Mouse (Mus musculus): Measurements from ENCODE around the gene Plekhg1.

Plekhg1 gene

DNA sequence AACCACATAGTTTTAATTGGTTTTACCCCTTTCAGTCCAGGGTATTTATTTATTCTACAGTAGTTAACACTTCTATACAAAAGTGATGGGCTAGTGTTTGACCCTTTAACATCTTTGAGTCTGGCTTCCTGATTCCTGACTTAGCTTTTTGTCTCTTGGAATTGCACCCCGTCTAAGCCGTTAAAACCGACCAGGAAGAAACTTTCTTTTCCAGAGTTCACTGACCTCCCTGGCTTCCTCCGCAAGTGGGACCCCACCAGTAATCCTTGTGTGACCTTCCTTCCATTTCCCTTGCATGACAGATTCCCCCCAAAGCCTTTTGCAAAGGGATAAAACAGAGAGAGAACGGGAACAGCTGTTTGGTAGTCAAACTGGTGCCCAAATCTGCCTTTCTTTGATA lies 1.6 kb downstream of the Plekhg1 start:
- DNase-seq (ENCODE audit: low read depth, low spot score), result no peak

DNA sequence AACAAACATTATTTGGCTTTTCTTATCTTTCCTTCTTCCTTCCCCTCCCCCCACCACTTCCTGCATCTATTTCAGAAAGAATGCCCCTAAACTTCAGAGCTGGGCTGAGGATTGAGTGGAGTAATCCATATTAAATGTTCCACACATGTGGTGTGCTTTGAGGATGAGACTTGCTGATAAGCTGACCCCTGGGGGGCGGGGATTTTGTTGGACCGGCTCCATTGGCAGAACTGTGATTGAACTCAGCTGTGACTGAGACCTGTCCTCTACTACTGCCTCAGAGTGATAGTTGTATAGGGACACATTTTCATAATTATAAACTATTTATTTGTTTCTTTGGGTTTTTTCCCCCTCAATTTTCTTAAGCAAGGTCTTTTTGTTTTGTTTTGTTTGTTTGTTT lies 2.9 kb downstream of the Plekhg1 start:
- no peak for DNase-seq (ENCODE audit: low read depth, low spot score)

DNA sequence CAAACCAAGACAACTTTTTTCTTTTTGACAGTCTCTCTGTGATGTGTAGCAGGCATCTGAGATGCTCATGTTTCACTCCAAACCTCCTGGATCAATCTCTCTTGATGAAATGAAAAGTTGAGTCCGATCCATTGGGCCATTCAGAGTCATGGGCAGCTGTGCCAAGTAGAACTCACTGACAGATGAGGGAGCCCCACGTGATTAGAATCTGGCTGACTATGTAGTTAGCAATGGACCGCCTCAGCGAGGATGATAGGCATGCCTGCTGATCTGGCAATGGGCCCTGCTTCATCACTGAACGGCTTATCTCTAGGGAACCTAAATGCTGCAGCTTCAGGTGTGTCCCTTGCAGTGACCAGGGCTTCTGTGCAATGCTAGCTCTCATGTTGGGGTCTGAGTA lies 3.7 kb downstream of the Plekhg1 start:
- DNase-seq (ENCODE audit: low read depth, low spot score), result no peak

DNA sequence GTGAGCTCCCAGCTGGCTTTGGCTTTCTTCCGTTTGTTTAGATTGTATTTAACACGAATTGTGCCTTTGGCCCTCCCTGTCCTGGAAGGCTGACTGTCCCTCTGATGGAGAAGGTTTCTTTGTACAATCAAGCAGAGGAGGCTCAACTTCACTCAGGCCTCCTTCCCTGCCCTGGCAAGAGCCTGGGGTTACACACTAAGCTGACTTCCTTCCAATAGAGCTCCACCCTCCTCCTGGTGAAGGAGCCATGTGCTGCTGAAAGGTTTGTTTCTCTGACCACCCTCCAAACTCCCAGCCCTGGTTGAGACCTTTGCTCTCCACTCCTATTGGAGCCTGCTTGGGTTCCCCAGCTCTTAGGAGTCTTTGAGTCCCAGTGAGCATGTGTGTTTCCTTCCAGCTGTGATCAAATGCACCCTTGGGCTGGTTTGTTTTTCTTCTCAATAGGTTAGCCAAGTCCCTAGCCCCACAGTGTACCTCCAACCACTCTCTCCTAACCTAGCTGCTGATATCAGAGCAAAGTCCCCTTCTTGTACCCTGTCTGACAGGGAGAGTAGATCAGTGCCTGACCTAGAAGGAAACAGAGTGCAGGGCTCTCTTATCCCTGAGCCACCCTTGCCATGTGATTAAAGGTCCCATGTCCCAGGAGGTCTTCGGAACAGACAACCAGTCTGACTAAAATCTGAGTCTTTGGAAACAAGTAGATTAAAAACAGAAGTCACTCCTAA lies 6.8 kb downstream of the Plekhg1 start:
- no peak for DNase-seq (ENCODE audit: low read depth, low spot score)

DNA sequence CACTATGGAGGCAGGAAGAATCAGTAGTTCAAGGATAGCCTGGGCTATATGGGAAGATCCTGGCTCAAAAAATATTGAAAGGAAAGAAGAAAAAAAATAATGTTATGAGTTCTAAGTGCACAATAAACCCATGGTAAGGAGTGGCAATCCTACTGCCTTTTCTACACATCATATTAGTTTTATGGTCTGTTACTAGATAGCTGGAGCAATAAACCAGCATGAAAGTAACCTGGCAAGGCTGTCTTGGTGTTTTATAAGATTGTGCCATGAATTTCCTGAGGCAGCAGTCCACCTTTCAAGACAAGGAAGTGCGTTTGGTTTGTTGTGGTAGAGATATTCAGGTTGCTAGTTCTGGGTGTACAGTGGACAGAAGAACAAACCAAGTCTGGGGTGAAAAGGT lies 9.4 kb downstream of the Plekhg1 start:
- DNase-seq (ENCODE audit: low read depth, low spot score), result no peak

DNA sequence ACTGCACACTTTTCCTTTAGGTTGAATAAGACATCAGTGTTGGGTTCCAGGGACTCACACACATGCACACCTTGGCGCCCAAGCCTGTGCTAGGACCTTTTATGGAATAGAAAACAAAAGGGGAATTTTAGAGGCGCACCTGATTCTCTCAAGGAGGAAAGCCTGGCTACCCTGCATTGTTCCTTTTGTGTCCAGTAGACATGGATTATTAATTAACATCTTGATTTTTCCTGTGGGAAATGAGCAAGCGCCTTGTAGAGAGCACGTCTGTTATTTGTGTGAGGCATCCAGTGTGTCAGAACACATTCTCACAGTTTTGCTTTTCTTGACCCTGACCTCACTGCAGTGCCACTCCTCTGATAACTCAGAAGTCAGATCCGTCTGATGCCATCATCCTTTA lies 21.8 kb downstream of the Plekhg1 start:
- no peak for DNase-seq (ENCODE audit: low read depth, low spot score)

DNA sequence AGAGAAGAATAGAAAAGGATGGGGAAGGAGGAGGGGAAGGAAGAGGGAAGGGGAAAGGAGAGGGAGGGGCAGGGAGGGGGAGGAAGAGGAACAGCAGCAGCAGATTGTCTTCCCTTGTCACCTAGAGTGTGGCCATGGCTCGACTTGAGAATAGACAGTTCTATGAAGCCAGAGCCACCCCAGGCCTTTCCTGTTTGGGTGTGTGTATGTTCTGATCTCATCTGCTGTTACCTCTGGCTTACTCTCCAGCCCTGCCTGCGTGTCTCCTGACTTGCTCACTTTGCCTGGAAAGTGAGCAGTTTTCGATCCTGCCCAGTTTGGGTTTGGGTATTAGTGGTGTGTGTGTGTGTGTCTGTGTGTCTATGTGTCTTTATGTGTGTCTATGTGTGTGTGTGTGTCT lies 23.0 kb downstream of the Plekhg1 start:
- no peak for DNase-seq (ENCODE audit: low read depth, low spot score)

DNA sequence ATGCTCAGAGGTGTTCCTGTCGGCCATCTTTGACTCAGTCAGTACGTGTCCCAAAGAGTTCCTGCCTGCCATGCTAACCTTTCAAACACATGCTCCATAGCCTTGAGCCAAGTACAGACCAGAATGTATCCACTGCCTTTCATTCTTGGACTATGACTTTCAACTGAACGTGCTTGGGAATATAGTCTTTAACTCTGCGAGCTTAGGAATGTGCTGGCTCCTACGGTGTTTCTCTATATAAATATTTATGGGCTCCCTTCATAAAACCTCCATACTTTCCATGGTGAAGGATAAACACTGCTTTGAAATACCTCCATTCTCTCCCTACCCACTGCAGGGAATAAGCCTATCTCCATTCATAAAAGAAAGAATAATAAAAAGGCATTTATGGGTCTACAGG lies 29.0 kb downstream of the Plekhg1 start:
- DNase-seq (ENCODE audit: low read depth, low spot score), result no peak

DNA sequence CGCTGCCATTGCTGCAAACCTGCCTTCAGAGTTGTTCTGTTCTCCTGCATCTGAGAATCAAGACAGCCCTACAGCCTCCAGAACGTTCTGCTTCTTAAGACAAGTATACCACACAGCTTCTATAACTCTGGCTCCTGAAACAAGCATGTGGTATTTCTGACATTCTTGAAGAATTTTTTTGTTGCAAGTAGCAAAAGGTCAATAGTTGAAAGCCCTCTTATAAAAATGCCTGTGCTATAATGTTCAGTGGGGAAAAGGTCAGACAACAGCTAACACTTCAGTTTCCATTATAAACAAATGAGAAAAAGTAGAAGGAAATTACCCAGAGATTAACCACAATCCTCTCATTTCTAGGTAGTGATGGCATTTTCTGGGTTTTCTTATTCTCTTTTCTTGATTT lies 34.2 kb downstream of the Plekhg1 start:
- DNase-seq (ENCODE audit: low read depth, low spot score), result no peak

DNA sequence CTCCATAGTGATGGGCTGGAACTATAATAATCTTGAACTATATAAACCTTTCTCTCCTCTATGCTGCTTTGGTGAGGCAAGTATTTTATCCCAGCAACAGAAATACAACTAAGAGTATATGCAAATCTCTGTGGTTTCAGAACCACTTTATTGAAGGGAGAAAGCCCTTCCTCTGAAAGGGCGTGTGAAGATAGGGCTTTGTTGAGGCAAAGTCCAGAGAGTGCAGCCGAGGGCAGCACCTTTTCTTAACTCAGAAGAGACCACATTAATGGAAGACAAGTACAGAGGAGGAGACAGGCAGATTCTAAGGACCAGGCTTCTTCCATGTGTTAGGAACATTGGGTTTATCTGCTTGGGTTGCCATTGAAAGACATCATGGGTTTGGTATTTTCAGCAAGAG lies 36.6 kb downstream of the Plekhg1 start:
- DNase-seq (ENCODE audit: low read depth, low spot score), result no peak

DNA sequence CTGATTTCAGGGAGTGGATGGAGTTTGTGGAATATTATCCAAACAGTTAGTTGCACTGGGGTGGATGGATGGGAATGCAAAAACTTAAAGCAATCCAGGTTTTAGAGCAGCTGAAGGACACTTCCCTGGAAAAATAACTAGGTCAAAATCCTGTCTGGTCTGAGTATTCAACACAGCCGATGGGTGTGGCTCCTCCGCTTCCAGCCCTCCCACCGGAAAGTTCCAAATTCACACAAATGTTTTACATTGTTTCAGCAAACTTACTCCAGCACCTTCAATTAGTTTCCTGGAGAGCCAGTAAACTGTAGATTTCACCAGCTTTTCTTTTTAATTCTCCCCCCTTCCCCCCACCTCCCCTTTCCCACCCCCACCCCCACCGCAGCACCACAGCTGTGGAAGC lies 45.2 kb downstream of the Plekhg1 start:
- DNase-seq (ENCODE audit: low read depth, low spot score), result no peak

DNA sequence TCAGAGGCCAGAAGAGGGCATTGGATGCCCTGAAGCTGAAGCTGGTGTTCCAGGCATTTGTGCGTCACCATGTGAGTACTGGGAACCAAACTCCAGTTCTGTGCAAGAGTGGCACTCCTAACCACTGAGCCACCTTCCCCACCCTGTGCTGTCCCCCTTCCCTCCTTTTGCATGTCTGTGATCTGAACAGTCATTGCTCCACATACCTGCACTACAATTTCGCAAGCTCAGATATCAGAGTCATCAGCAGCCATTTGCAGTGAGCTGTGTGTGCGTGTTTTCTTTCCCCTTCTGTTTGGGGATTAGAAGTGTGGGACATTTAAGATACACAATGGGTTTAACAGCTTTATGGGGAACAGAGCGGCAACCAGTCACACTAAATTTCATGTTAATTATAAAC lies 46.4 kb downstream of the Plekhg1 start:
- DNase-seq (ENCODE audit: low read depth, low spot score), result no peak

DNA sequence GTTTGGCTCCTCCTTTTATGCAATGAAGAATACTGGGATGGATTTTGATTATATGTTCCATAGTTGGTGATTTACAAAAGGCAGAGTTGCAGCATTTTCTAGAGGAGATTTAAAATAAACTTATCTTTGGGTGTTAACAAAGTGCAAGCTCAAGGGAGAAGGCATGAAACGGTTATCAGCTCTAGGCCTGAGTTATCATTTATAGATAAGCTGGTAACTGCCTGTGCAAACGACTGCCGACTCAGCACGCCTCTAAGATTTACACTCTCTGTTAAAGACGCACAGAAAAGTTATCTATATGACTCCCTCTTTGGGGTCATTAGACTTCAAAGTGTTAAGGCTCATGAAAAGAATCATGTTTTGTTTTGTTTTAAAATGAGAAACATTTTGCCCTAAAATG lies 46.8 kb downstream of the Plekhg1 start:
- no peak for DNase-seq (ENCODE audit: low read depth, low spot score)

DNA sequence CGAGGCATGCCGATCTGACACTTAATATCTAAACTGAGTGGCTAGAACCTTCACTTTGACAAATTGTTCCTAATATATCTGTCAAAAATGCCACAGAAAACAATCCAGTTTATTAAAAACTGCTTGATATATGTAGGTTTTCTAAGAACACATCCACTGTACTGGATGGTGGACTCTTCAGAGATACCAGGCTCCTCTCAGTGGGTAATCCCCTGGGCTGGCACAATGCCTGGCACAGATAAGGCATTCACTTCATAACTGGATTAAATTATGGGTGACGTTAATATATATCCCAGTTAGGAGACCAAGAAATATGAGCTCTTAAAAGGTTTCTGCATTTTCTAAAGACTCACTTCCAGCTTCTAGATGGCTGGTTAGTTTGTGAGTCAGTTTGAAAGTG lies 53.7 kb downstream of the Plekhg1 start:
- no peak for DNase-seq (ENCODE audit: low read depth, low spot score)

DNA sequence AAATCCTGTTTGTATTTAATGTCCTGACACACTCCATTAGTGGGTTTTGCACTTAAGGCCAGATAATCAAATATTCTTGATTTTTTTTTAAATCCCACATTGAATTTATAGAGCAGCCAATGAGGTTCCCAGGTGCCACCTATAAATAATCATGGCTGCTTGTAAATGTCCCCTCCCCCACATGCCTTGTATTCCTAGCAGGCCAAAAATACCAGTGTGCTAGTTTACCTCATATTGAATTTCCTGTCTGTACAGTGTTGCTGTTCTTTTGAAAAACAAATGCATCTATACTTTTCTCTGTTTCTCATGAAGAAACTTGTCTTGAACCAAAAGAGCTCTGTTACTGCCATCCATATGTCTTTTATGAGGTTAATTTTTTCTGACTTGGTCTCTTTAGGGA lies 59.3 kb downstream of the Plekhg1 start:
- DNase-seq (ENCODE audit: low read depth, low spot score), result no peak

DNA sequence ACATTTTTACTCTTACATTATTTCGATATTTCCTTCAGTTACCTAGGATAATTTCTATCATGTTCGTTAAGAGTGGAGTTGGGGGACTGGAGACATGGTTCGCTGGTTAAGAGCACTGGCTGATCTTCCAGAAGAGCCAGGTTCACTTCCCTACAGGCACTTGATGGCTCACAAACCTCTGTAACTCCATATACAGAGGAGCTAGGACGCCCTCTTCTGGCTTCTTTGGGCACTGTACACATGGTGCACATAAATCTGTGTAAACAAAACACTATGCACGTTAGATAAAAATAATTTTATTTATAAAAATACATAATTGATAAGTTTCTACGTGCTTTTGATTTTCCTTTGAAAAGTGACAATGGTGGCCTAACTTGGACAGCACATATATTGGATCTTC lies 61.1 kb downstream of the Plekhg1 start:
- DNase-seq (ENCODE audit: low read depth, low spot score), result no peak

DNA sequence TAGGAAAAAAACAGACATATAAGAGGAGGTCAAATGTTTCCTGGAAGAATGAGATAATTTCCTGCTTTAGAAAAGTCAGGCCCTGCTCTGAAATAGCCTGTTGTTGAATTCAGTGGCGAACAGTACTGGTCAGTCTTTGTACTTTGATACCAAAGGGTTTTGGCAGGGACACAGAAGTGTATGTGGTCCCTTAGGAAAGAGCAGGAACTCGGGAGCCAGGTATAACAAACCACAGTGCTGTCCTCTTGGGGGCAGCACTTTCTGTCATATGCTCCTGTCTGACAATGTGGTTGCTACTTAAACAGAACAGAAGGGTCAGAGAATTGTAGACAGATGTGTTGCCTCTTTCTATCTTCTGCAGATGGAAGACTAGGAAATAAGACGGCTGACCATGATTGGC lies 65.2 kb downstream of the Plekhg1 start:
- no peak for DNase-seq (ENCODE audit: low read depth, low spot score)

DNA sequence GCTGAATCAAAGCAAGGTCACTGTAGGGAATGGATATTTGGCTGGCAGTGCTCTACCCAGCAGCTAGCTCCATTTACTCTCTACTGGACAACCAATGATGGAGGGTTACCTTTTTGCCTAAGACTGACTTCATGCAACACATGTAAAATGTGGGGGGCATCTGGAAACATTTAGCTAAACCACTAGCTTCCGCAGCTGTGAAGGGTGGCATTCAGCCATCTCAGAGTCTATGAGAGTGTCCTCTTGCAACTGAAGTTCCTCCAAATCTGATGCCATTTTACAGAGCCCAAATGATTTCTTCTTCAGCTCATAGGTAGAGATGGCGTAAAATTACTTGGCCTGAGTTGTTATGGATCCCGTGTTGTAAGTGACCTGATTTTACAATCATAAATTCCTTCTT lies 67.8 kb downstream of the Plekhg1 start:
- no peak for DNase-seq (ENCODE audit: low read depth, low spot score)

DNA sequence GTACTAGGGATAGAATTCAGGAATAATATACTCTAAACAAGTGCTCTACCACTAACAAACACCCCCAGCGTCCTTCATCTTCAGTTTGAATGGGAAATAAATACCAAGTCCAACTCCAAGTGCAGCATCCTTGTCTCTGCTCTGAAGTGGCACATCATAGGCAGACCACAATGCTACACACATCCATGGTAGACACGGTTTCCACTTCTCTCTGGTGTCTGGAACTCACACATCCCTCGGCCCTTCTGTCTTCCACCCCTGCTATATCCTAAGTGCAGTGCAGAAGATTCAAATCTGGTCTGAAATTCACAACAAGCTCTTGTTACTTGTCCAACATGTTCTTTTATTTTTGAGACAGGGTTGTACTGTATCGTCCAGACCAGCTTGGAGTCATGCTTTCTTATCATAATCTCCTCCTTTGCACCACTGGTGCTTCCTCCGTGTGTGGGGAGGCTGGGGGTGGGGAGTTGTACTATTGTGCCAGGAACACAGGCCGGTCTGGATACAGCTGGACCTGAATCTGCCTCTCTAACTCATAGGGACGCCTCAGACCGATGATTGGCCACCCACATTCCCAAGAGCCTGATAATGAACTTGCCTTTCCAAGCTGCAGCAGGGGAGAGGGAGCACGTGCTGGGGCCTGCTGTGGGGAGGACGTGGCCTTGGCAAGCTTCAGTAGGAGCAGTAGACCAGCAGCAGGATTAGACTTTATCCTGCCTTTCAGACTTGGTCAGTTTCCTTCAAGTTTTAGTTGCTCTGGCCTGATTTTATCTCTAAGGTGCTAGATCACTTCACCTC lies 70.5 kb downstream of the Plekhg1 start:
- no peak for DNase-seq (ENCODE audit: low read depth, low spot score)

DNA sequence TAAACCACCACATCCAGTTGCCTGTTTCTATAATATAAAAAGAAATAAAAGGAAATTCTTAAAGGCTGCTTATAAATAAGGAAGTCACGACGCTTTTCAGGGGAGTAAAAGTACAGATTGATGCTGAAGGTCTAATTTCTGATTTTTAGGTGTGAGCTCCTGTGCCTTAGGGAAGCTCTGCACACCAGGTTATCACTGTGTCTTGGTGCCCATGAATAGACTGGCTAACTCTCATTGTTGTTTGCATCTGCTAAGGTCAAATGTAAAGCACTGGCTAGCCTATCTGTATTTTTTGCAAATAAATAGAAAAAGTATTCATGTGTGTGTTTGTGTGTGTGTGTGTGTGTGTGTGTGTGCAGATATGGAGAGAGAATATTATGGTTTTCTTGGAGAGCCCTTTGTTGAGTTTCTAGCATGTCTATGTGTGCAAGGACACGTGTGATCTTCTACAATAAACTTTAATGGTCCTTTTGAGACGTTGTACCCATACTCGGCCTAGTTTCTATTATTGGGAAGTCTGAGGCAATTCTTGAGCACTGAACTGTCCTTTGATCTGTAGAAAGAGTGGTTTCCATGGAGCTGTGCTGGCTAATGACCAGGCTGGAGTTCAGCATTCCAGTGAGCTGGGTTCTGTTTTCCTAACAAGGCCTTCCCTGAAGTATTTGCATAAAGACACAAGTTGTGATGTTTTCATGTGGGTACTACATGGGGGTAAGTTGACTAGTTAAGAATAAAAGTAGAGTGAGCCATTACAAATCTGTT lies 79.0 kb downstream of the Plekhg1 start:
- DNase-seq (ENCODE audit: low read depth, low spot score), result no peak

DNA sequence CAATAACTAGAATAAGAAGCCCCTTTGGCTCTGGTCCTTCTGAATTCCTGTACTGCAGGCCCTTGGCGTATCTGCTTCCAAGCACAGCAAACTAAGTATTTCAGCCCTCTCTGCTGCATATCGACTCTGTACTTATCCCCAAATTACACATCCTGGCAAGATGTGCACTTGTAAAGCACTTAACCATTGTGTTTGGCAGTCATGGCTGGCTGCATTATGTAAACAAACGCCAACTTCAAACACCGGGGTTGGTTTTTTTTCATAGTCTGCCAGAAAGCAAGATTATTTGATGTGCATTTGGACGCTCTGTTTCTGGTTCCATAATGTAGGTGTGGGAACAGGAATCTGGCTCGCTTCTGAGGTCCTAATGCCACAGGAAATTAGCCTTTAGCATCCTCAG lies 83.7 kb downstream of the Plekhg1 start:
- DNase-seq (ENCODE audit: low read depth, low spot score), result no peak

DNA sequence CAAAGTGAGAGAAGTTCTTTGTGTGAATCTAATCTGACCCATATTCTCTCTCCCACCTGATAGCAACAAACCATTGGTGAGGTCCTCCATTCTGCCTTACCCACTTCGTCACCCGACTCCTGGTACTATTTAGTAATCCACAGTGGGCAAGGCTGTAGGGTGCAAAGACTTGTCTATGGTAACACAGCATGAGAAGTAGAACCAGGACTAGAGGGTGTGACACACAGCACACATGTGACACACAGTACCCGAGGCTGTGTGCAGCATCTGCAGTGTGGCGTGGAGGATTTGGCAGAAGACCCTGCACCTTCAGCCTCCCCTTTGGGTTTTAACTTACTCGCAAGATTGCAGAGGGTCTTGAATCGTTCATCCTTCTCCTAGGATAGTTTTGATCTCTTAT lies 85.9 kb downstream of the Plekhg1 start:
- no peak for DNase-seq (ENCODE audit: low read depth, low spot score)

DNA sequence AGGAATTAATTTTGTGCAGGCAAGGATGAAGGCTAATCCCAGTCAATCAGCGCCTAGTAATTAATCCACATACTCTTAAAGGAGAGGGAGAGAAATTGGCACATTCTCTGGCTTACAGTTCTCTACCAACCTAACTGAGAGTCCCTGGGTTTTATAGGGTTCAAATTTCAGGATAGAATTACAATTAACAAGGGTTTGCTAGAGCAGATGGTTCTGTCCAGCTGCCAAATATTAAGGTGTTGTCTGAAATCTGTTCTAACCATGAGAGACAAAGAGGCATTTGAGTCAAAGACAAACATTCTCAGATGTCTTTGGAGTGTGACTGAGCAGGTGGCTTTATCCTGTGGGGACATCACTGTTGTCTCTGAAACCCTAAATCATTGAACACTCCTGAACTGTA lies 87.2 kb downstream of the Plekhg1 start:
- no peak for DNase-seq (ENCODE audit: low read depth, low spot score)

All from CD4-positive helper T cell, adult 2 months (primary cell).